Mouse (Mus musculus): Measurements from ENCODE around the gene Rpa2. TPM values are rescaled to one million over a fixed set of nuclear protein-coding genes. Genes with fewer than 3 reads are reported as not detected.
A peak's percentile ranks its signal among the peaks of the same experiment; 100 is the strongest.
"Not testable (repeated sequence)": the region's sequence is repeated elsewhere in the genome, so short reads cannot be mapped to it uniquely, and the experiment has no call there.

Rpa2 gene
- polyA plus RNA-seq, 1 experiment from 2014 or later, result 176 TPM

- Histone ChIP-seq H3K9me3 (replicated peaks; ENCODE audit: control insufficient read depth, low read length) (no peaks in the 10 kb centered on the region), H3K4me2 (ENCODE audit: low read depth, low read length) (no peak overlapping the region), H3K36me3 (replicated peaks; ENCODE audit: control insufficient read depth, insufficient read depth, low read depth, low read length) (peaks cover 10% of the 10 kb centered on the region), H3K4me1 (ENCODE audit: control insufficient read depth, insufficient read depth, low read length) (no peaks in the 10 kb centered on the region), H3K27me3 (ENCODE audit: control insufficient read depth, insufficient read depth, low read length) (no peaks in the 10 kb centered on the region), H3K27ac (replicated peaks; ENCODE audit: low read depth, low read length) (no peak overlapping the region), H3K4me3 (ENCODE audit: low read depth, low read length) (no peak overlapping the region), H3K9ac (replicated peaks; ENCODE audit: low read length) (no peak overlapping the region)
- DNase-seq (ENCODE audit: low spot score) (no peak), ATAC-seq (replicated peaks; ENCODE audit: insufficient number of reproducible peaks, low FRiP score, low TSS enrichment, low read depth) (no peak)
- 86% methylated on average over 3 of the region's 3 CpGs for WGBS
Measured at GRCm38 (mm10) chr4:132774905-132775304, 6.8 kb downstream of the Rpa2 start.

DNA sequence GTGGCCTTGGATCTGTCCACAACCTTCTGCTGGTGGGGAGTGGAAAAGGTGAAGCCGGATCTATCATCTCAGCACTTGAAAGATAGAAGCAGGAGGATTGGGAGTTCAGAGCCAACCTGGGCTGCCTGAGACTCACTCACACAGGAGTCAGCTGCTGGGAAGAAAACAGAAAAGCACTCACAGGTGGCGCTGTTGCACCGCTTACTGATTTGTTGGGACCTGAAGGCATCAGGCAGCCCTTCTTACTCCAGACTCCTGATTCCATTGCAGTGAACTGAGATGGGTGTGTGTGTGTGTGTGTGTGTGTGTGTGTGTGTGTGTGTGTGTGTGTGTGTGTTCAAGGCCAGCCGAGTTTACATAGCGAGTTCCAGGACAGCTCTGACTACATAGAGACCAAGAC lies 8.6 kb downstream of the Rpa2 start:
- DNase-seq (ENCODE audit: low spot score), result peak; percentile 63
- WGBS, result 85% methylated on average over 5 of the region's 5 CpGs
- peaks cover 6% of the 10 kb centered on the region for H3K36me3 ChIP-seq (replicated peaks; ENCODE audit: control insufficient read depth, insufficient read depth, low read depth, low read length)

GRCm38 (mm10) chr4:132778562-132779201 lies 10.6 kb downstream of the Rpa2 start:
- Histone ChIP-seq H3K27ac (replicated peaks; ENCODE audit: low read depth, low read length) (no peak overlapping the region), H3K4me3 (ENCODE audit: low read depth, low read length) (no peak overlapping the region), H3K4me1 (ENCODE audit: control insufficient read depth, insufficient read depth, low read length) (no peaks in the 10 kb centered on the region), H3K4me2 (ENCODE audit: low read depth, low read length) (no peak overlapping the region), H3K9ac (replicated peaks; ENCODE audit: low read length) (no peak overlapping the region), H3K27me3 (ENCODE audit: control insufficient read depth, insufficient read depth, low read length) (no peaks in the 10 kb centered on the region), H3K9me3 (replicated peaks; ENCODE audit: control insufficient read depth, low read length) (no peaks in the 10 kb centered on the region), H3K36me3 (replicated peaks; ENCODE audit: control insufficient read depth, insufficient read depth, low read depth, low read length) (peaks cover 6% of the 10 kb centered on the region)
- WGBS, result 91% methylated on average over 6 of the region's 6 CpGs
- ATAC-seq (replicated peaks; ENCODE audit: insufficient number of reproducible peaks, low FRiP score, low TSS enrichment, low read depth), result no peak
- no peak for DNase-seq (ENCODE audit: low spot score)

More for the DNA sequence above, 8.6 kb downstream of the Rpa2 start:
- no peak overlapping the region for H3K9ac ChIP-seq (replicated peaks; ENCODE audit: low read length)
- H3K4me1 ChIP-seq (ENCODE audit: control insufficient read depth, insufficient read depth, low read length), result no peaks in the 10 kb centered on the region
- no peaks in the 10 kb centered on the region for H3K27me3 ChIP-seq (ENCODE audit: control insufficient read depth, insufficient read depth, low read length)
- no peak overlapping the region for H3K27ac ChIP-seq (replicated peaks; ENCODE audit: low read depth, low read length)
- H3K4me2 ChIP-seq (ENCODE audit: low read depth, low read length), result no peak overlapping the region
- ATAC-seq (replicated peaks; ENCODE audit: insufficient number of reproducible peaks, low FRiP score, low TSS enrichment, low read depth), result no peak
- no peak overlapping the region for H3K4me3 ChIP-seq (ENCODE audit: low read depth, low read length)
- no peaks in the 10 kb centered on the region for H3K9me3 ChIP-seq (replicated peaks; ENCODE audit: control insufficient read depth, low read length)

- Histone ChIP-seq H3K9ac (replicated peaks; ENCODE audit: low read length) (no peak overlapping the region), H3K9me3 (replicated peaks; ENCODE audit: control insufficient read depth, low read length) (no peaks in the 10 kb centered on the region), H3K36me3 (replicated peaks; ENCODE audit: control insufficient read depth, insufficient read depth, low read depth, low read length) (peaks cover 6% of the 10 kb centered on the region), H3K4me1 (ENCODE audit: control insufficient read depth, insufficient read depth, low read length) (no peaks in the 10 kb centered on the region), H3K4me2 (ENCODE audit: low read depth, low read length) (no peak overlapping the region), H3K27me3 (ENCODE audit: control insufficient read depth, insufficient read depth, low read length) (no peaks in the 10 kb centered on the region), H3K27ac (replicated peaks; ENCODE audit: low read depth, low read length) (no peak overlapping the region), H3K4me3 (ENCODE audit: low read depth, low read length) (no peak overlapping the region)
- 89% methylated on average over 4 of the region's 4 CpGs for WGBS
- ATAC-seq (replicated peaks; ENCODE audit: insufficient number of reproducible peaks, low FRiP score, low TSS enrichment, low read depth) (no peak), DNase-seq (ENCODE audit: low spot score) (no peak)
Measured at GRCm38 (mm10) chr4:132780288-132780687, 12.2 kb downstream of the Rpa2 start.

DNA sequence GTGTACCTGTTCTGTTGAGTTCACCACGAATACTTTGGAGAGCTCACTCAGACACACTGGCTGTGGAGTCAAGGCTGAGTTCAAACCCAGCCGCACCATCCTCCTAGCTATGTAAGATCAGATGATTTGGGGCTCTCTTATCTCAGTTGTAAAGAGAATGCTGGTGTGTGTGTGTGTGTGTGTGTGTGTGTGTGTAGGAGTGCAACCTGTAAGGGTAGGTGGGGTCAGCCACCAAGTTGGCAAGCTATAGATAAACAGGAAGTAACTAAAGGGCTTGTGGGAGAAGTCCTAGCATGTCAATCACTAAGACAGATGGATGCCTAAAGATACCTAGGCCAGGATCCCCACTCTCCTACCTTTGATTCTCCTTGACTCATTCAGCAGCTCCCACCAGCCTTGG lies 15.6 kb downstream of the Rpa2 start:
- no peak for ATAC-seq (replicated peaks; ENCODE audit: insufficient number of reproducible peaks, low FRiP score, low TSS enrichment, low read depth)
- H3K4me3 ChIP-seq (ENCODE audit: low read depth, low read length), result no peak overlapping the region
- H3K27me3 ChIP-seq (ENCODE audit: control insufficient read depth, insufficient read depth, low read length), result no peaks in the 10 kb centered on the region
- 0 out of 2 replicates have a peak, but pooled peaks cover 2% of the 10 kb centered on the region for H3K36me3 ChIP-seq (replicated peaks; ENCODE audit: control insufficient read depth, insufficient read depth, low read depth, low read length)
- no peak overlapping the region for H3K9ac ChIP-seq (replicated peaks; ENCODE audit: low read length)
- H3K4me2 ChIP-seq (ENCODE audit: low read depth, low read length), result no peak overlapping the region
- H3K27ac ChIP-seq (replicated peaks; ENCODE audit: low read depth, low read length), result no peak overlapping the region
- 87% methylated on average over 2 of the region's 2 CpGs for WGBS
- no peaks in the 10 kb centered on the region for H3K4me1 ChIP-seq (ENCODE audit: control insufficient read depth, insufficient read depth, low read length)
- H3K9me3 ChIP-seq (replicated peaks; ENCODE audit: control insufficient read depth, low read length), result no peaks in the 10 kb centered on the region
- no peak for DNase-seq (ENCODE audit: low spot score)

GRCm38 (mm10) chr4:132785228-132785627 lies 17.1 kb downstream of the Rpa2 start:
- no peak for DNase-seq (ENCODE audit: low spot score)
- Histone ChIP-seq H3K4me2 (ENCODE audit: low read depth, low read length) (no peak overlapping the region), H3K4me1 (ENCODE audit: control insufficient read depth, insufficient read depth, low read length) (no peaks in the 10 kb centered on the region), H3K27me3 (ENCODE audit: control insufficient read depth, insufficient read depth, low read length) (no peaks in the 10 kb centered on the region), H3K36me3 (replicated peaks; ENCODE audit: control insufficient read depth, insufficient read depth, low read depth, low read length) (no peaks in the 10 kb centered on the region), H3K4me3 (ENCODE audit: low read depth, low read length) (no peak overlapping the region), H3K9ac (replicated peaks; ENCODE audit: low read length) (no peak overlapping the region), H3K9me3 (replicated peaks; ENCODE audit: control insufficient read depth, low read length) (no peaks in the 10 kb centered on the region), H3K27ac (replicated peaks; ENCODE audit: low read depth, low read length) (no peak overlapping the region)
- no peak for ATAC-seq (replicated peaks; ENCODE audit: insufficient number of reproducible peaks, low FRiP score, low TSS enrichment, low read depth)
- WGBS, result 89% methylated on average over 13 of the region's 13 CpGs

GRCm38 (mm10) chr4:132789731-132790130 lies 21.6 kb downstream of the Rpa2 start:
- Histone ChIP-seq H3K27ac (replicated peaks; ENCODE audit: low read depth, low read length) (no peak overlapping the region), H3K9me3 (replicated peaks; ENCODE audit: control insufficient read depth, low read length) (no peaks in the 10 kb centered on the region), H3K4me1 (ENCODE audit: control insufficient read depth, insufficient read depth, low read length) (no peaks in the 10 kb centered on the region), H3K9ac (replicated peaks; ENCODE audit: low read length) (no peak overlapping the region), H3K36me3 (replicated peaks; ENCODE audit: control insufficient read depth, insufficient read depth, low read depth, low read length) (no peaks in the 10 kb centered on the region), H3K4me2 (ENCODE audit: low read depth, low read length) (no peak overlapping the region), H3K4me3 (ENCODE audit: low read depth, low read length) (no peak overlapping the region), H3K27me3 (ENCODE audit: control insufficient read depth, insufficient read depth, low read length) (peaks cover 2% of the 10 kb centered on the region; the same call in 1 of the 2 replicates)
- DNase-seq (ENCODE audit: low spot score) (no peak), ATAC-seq (replicated peaks; ENCODE audit: insufficient number of reproducible peaks, low FRiP score, low TSS enrichment, low read depth) (no peak)
- 83% methylated on average over 8 of the region's 8 CpGs for WGBS

DNA sequence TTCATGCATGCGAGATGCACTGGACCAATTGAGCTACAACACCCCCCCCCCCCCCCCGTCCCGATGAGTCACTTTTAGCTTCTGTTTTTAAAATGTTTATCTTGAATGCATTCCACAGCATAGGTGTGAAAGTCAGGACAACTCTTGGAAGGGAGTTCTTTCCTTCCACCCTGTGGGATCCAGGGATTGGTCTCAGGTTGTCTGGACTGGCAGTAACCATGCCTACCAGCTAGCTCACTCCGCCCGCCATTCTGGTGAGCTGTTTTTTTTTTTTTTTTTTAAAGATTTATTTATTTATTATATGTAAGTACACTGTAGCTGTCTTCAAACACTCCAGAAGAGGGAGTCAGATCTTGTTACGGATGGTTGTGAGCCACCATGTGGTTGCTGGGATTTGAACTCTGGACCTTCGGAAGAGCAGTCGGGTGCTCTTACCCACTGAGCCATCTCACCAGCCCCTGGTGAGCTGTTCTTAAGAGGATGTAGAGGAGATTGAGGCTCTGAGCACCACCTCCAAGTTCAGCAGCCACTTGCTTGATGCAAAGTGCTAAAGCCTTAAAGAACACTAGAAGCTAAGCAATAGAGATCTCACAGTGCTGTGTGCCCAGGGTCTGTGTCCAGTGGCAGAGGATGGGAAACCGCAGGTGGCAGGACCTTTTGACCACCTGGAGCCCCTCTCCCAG lies 25.3 kb downstream of the Rpa2 start:
- not testable (repeated sequence) for ATAC-seq (replicated peaks; ENCODE audit: insufficient number of reproducible peaks, low FRiP score, low TSS enrichment, low read depth); H3K4me3 ChIP-seq (ENCODE audit: low read depth, low read length); H3K4me2 ChIP-seq (ENCODE audit: low read depth, low read length); H3K27ac ChIP-seq (replicated peaks; ENCODE audit: low read depth, low read length); H3K27me3 ChIP-seq (ENCODE audit: control insufficient read depth, insufficient read depth, low read length); H3K9ac ChIP-seq (replicated peaks; ENCODE audit: low read length); H3K9me3 ChIP-seq (replicated peaks; ENCODE audit: control insufficient read depth, low read length); H3K36me3 ChIP-seq (replicated peaks; ENCODE audit: control insufficient read depth, insufficient read depth, low read depth, low read length); DNase-seq (ENCODE audit: low spot score); H3K4me1 ChIP-seq (ENCODE audit: control insufficient read depth, insufficient read depth, low read length)
- WGBS, result 92% methylated on average over 8 of the region's 9 CpGs
